Mouse (Mus musculus) cerebellum, adult 9-10 months (tissue): ENCODE measurements around the gene Eml3.
"Not testable (repeated sequence)": the region's sequence is repeated elsewhere in the genome, so short reads cannot be mapped to it uniquely, and the experiment has no call there.

Experiments
- DNase-seq: peaks from one replicate; pipeline ENCODE4 v3.0.0; 2022

The Eml3 gene

GRCm38 (mm10) chr19:8953135-8954039 is 24.0 kb downstream of the Eml3 start, which contains the start of gene Tut1:
Gene Tut1 (plus strand): TSS chr19:8953847.
- peak; percentile 95 for DNase-seq

- no peak for DNase-seq
These were observed 24.8 kb downstream of the Eml3 start for GRCm38 (mm10) chr19:8954171-8954570.

DNA sequence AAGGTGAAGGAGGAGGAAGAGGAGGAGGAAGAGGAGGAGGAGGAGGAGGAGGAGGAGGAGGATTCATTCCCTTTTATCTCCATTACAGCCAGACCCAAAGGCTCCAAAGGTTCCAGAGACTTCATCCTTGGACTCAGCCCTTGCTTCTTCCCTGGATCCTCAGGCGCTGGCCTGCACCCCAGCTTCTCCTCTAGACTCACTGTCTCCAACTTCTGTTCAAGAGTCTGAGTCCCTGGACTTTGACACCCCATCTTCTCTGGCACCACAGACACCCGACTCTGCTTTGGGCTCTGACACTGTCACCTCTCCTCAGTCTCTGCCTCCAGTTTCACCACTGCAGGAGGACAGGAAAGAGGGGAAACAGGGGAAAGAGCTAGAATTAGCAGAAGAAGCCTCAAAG is 32.9 kb downstream of the Eml3 start:
- no peak for DNase-seq

DNA sequence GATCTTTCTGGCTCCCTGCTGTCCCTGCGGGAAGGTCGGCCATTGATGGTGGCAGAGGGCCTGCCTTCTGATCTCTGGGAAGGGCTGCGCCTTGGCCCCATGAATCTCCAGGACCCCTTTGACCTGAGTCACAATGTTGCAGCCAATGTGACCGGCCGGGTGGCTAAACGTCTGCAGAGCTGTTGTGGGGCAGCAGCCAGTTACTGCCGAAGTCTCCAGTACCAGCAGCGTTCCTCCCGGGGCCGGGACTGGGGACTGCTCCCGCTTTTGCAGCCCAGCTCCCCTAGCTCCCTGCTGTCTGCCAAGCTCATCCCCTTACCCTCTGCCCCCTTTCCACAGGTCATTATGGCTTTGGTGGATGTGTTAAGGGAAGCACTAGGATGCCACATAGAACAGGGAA is 35.7 kb downstream of the Eml3 start:
- DNase-seq, result no peak

DNA sequence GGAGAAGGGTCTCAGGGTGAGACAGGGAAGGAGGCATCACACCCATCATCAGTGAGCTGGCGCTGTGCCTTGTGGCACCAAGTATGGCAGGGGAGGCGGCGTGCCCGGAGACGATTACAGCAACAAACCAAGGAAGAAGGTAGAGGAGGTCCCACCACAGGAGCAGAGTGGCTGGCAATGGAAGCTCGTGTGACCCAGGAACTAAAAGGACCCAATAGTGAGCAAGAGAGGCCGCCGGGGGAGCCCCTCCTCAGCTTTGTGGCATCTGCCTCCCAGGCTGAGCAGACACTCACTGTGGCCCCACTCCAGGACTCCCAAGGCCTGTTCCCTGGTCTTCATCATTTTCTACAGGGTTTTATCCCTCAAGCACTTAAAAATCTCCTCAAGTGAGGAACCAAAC is 36.4 kb downstream of the Eml3 start:
- peak; percentile 70 for DNase-seq

DNA sequence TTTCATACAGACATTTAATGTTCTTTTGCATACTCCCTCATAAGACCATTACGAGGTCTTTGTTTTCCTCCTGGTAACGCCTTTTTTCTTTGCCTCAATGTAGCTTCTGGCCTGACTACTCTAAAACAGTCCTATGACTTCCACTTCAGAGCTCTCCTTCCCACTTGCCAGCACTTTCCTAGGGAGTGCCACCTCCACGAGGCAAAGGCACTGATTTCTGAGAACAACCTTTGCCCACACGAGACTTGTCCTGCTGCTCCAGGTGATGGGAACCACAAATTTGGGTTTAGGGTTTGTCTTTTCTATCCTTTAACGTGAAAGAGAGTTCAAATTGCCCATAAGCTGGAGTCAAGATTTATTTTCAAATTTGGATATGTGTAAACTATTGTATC is 36.8 kb downstream of the Eml3 start:
- DNase-seq, result peak; percentile 64

GRCm38 (mm10) chr19:8966590-8967372 is 37.4 kb downstream of the Eml3 start, which contains the start of gene Eef1g:
Gene Eef1g (plus strand): TSS chr19:8967041.
- peak; percentile 99 for DNase-seq

DNA sequence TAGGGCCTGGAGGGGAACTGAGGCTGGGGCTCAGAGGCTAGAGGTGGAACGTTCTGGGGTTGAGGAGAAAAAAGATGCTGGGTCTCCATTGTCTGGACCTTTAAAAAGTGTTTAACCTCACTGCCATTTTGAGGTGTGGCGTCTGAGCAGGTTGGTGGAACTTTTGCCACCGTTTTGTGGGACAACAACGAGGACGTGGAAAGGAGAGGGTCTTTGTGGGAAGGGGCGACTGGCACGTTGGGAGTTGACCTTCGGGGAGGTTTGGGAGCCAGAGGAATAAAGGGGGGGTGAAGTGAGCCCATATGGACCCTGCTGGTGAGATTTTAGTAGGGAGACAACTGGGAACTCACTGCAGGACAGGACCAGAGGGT is 38.0 kb downstream of the Eml3 start:
- DNase-seq, result no peak

DNA sequence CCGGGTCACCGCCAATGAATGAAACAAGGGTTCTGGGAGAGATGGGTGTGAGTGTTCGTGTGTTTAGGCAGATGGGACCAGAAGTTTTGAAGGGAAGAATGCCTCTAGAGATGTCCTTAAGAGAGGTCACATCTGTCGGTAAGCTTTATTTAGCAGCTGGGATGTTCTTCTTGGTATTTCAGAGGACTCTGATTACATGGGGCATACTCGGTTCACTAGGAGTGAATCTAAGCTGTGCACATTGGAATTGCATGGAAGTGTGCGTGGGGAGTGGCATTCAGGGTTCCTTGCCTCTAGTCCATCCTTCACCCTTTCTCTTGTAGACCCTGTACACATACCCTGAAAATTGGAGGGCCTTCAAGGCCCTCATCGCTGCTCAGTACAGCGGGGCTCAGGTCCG is 38.5 kb downstream of the Eml3 start:
- no peak for DNase-seq

- DNase-seq, result not testable (repeated sequence)
These were observed 43.1 kb downstream of the Eml3 start for GRCm38 (mm10) chr19:8972491-8972890.

DNA sequence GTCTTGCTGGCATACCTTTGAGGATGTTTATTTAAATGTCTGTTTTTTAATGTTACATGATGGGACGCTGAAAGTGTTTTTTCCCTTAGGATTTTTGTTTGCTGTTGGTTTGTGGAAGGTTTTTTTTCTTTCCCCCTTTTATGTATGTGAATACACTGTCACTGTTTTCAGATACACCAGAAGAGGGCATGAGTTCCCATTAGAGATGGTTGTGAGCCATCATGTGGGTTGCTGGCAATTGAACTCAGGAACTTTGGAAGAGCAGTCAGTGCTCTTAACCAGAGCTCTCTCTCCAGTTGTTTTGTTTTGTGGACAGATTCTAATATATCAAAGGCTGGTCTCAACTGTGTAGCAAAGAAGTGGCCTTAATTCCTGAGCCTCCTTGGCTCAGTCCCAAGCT is 45.3 kb downstream of the Eml3 start:
- no peak for DNase-seq

DNA sequence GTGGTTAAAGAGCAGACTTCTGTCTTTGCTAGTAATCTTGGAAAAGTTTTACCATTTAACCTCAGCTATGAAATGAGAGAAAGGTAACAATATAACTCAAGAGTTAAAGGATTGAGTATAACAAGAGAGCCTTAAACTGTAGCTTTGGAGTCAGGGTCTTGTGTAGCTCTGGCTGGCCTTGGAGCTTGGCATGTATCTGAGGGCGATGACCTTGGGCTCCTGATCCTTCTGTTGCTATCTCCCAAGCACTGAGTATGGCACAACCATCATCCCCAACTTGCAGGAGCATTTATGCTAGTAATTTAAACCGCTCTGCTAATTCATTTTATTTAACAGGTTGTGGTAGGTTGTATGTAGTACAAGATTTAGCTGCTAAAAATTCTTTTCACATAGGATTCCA is 46.1 kb downstream of the Eml3 start:
- DNase-seq, result no peak

GRCm38 (mm10) chr19:8976535-8976934 is 47.2 kb downstream of the Eml3 start:
- DNase-seq, result peak; percentile 53

GRCm38 (mm10) chr19:8980771-8981170 is 51.4 kb downstream of the Eml3 start:
- DNase-seq, result no peak

DNA sequence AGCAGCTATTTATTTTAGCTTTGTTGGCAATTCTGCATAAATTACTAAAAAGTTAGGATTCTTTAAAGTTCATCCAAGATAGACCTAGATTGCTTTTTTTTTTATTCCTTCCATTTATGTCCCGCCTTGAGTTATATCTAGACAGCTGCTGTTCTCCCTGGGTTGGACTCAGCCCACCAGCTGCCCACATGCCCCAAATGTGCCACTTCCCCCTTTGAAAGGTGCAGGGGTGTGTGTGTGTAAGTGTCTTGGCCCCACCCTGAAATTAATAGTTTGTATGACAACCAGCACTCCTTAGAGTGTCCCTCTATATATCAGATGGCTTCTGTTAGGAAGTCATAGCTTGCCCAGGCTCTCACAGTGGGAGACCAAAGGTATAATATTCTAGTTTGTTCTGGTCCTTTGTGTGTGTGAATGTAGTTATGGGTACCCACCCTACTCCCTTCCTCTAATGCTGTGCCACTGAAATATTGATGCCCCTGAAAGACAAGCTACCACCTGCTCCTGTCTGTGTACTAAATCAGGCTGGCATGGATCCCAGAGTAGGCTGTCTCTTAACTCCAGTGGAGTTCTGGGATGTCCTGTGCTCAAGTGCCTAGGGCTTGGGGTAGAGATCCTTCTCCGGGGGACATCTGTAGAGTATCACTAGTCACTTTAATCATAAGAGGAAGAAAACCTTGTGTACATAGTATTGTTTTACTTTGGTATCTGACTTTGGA is 52.3 kb downstream of the Eml3 start:
- DNase-seq, result no peak

DNA sequence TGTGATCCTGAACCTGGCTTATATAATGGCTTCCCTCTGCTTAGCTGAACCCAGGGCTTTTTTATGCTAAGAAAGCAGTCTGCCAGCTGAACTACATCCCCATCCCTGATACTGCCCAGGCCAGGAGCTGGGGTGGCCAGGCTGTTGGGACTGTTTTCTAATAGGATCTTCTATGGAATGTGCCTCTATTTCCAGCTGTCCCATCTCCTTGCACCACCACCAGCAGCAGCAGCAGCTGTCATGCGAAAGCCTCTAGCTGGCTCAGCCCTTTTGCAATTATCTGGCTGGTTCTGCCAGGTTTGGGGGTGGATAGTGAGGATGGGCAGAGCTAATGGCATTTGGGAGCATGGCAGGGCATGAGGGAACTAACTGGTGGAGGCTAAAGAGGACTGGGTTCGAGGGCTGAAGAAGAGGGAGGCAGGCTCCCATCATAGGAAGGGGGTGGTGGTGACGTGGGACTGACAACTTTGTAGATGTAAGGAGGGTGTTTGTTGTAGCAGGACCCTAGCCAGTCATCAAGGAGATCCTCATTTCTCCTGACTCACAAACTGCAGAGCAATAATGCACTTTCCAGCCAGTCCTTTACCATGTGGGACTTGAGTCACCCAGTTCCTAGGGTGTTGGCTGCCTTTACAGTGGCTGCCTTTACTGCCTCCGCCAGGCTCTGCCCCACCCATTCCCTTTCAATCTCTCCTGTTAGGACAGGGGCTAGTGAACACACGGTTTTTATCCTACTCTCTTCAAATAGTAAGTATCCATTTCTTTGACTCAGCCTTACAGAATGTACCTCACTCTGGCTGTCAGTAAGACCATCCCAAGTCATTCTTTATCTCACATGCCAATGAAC is 53.2 kb downstream of the Eml3 start:
- DNase-seq, result no peak

DNA sequence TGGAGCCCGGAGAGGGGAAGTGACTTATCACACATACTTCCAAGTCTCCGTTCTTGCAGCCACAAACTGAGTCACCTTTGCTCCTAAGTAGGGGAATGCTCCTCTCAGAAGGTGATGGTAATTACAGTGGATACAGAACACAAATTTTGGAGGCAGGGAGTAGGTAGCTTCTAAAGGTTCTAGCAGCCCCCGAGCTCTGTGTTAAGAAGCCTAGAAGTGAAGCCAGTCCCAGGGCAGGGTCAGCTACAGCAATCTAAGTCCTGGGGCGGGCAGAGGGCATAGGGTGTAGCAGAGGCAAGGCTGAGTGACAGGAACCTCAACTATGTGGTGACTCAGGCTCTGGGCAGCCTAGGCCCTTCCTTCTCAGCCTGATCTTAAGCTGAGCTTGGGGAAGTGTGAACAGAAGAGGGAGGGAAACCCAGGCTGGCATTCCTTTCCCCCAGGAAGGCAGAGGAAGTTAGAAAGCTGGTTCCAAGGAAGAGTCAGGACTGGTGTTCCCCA is 53.8 kb downstream of the Eml3 start:
- no peak for DNase-seq

DNA sequence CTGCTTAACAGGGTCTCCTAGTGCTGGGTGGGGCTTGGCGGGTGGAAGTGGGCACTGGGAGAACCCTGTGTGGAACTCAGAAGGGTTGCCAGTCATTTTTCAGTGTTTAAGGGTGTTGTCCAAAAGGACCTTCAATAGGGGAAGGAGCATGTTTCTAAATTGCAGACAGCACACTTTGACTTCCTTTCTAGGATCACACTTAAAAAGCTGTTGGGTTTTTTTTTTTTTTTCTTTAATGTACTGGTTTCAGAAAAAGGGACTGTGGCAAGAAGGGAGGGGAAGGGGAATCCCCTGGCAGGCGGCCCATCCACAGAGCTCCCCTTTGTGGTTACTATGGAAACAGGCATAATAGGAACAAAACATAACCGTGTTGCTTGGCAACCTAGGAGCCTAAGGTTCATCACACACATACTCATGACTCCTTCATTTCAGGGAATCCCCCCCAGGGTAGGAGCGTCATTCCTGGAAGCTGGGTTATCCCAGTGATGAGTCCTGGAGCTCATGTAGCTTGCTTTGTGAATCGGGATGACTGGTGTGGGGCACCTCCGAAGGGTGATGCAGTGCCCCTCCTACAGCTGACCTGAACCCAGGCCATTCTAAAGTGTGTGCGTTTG is 55.0 kb downstream of the Eml3 start:
- no peak for DNase-seq

- DNase-seq, result no peak
These were observed 56.5 kb downstream of the Eml3 start for GRCm38 (mm10) chr19:8985891-8986290.

- DNase-seq, result no peak
These were observed 58.5 kb downstream of the Eml3 start for GRCm38 (mm10) chr19:8987816-8988215.

DNA sequence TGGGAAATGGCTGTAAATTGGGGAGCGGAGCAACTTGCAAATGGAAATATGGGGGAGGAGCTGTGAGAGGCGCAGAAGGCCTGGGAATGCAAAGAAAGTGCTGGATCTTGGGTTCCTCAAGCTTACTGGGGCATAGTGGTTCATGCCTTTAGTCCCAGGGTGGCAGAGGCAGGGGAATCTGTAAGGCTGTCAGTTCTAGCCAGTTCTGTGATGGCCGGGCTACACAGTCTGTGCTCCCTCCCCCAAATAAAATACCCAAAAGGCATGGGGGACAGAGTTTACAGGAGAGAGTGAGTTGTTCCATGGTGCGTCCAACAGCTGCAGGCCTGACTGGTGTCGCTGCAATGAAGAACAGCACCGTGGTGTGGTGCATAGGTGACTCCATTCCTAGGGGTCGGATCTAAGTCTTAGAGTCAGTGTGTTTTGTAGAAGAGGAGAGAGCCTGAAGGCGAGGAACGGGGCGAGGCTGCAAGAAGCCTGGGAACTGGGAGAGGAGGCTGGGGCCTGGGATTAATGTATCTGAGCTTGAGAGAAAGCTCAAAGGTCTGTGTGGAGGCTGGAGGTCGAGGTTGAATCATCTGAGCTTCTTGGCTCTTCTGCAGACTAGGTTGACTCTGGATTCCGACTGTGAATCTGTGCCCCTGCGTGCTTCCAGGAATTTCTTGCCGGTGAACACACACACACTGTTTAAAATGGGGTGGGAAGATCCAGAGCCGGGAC is 59.2 kb downstream of the Eml3 start:
- DNase-seq, result no peak
